Mouse (Mus musculus): ENCODE data around the gene Krt6b. TPM values are rescaled to one million over a fixed set of nuclear protein-coding genes. Genes with fewer than 3 reads are reported as not detected.

The Krt6b gene
- polyA plus RNA-seq (2014; fragmentation: Illumina TruSeq; extraction: RNeasy Lipid Tissue Mini Kit (QIAGEN cat#74804); ENCODE audit: low read depth, low replicate concordance): not detected

GRCm38 (mm10) chr15:101680187-101680586 is at the start of gene Krt6b:
Gene Krt6b, minus strand, starts transcription at chr15:101680287.

GRCm38 (mm10) chr15:101712720-101713119 is 32.6 kb upstream of the Krt6b start, which contains the start of gene Krt5:
Gene Krt5, minus strand, starts transcription at chr15:101712898.

GRCm38 (mm10) chr15:101694207-101694606 is 14.1 kb upstream of the Krt6b start, which contains the start of gene Krt6a:
Gene Krt6a, minus strand, starts transcription at chr15:101694307.

GRCm38 (mm10) chr15:101647280-101647679 is 32.8 kb downstream of the Krt6b start, which contains the start of gene Gm5478:
Gene Gm5478, minus strand, starts transcription at chr15:101647380.

GRCm38 (mm10) chr15:101627884-101628283 is 52.2 kb downstream of the Krt6b start, which contains the start of gene Gm5414:
Gene Gm5414, minus strand, starts transcription at chr15:101628188.

Other genes starting within 250 kb of the Krt6b start
- not detected for gene Krt87, start 241.5 kb downstream of the Krt6b start, polyA plus RNA-seq (2014; fragmentation: Illumina TruSeq; extraction: RNeasy Lipid Tissue Mini Kit (QIAGEN cat#74804); ENCODE audit: low read depth, low replicate concordance)
- not detected for gene Krt88, start 232.5 kb downstream of the Krt6b start, polyA plus RNA-seq (2014; fragmentation: Illumina TruSeq; extraction: RNeasy Lipid Tissue Mini Kit (QIAGEN cat#74804); ENCODE audit: low read depth, low replicate concordance)
- not detected for gene Krt81, start 216.5 kb downstream of the Krt6b start, polyA plus RNA-seq (2014; fragmentation: Illumina TruSeq; extraction: RNeasy Lipid Tissue Mini Kit (QIAGEN cat#74804); ENCODE audit: low read depth, low replicate concordance)
- not detected for gene Krt86, start 206.8 kb downstream of the Krt6b start, polyA plus RNA-seq (2014; fragmentation: Illumina TruSeq; extraction: RNeasy Lipid Tissue Mini Kit (QIAGEN cat#74804); ENCODE audit: low read depth, low replicate concordance)
- not detected for gene Krt83, start 188.8 kb downstream of the Krt6b start, polyA plus RNA-seq (2014; fragmentation: Illumina TruSeq; extraction: RNeasy Lipid Tissue Mini Kit (QIAGEN cat#74804); ENCODE audit: low read depth, low replicate concordance)
- gene Gm49425, start 163.0 kb downstream of the Krt6b start, polyA plus RNA-seq (2014; fragmentation: Illumina TruSeq; extraction: RNeasy Lipid Tissue Mini Kit (QIAGEN cat#74804); ENCODE audit: low read depth, low replicate concordance): not detected
- gene Krt84, start 147.5 kb downstream of the Krt6b start, polyA plus RNA-seq (2014; fragmentation: Illumina TruSeq; extraction: RNeasy Lipid Tissue Mini Kit (QIAGEN cat#74804); ENCODE audit: low read depth, low replicate concordance): not detected
- gene Krt82, start 129.6 kb downstream of the Krt6b start, polyA plus RNA-seq (2014; fragmentation: Illumina TruSeq; extraction: RNeasy Lipid Tissue Mini Kit (QIAGEN cat#74804); ENCODE audit: low read depth, low replicate concordance): not detected
- not detected for gene Krt90, start 117.3 kb downstream of the Krt6b start, polyA plus RNA-seq (2014; fragmentation: Illumina TruSeq; extraction: RNeasy Lipid Tissue Mini Kit (QIAGEN cat#74804); ENCODE audit: low read depth, low replicate concordance)
- gene Krt75, start 106.4 kb downstream of the Krt6b start, polyA plus RNA-seq (2014; fragmentation: Illumina TruSeq; extraction: RNeasy Lipid Tissue Mini Kit (QIAGEN cat#74804); ENCODE audit: low read depth, low replicate concordance): not detected
- not detected for gene Gm5414, start 52.1 kb downstream of the Krt6b start, polyA plus RNA-seq (2014; fragmentation: Illumina TruSeq; extraction: RNeasy Lipid Tissue Mini Kit (QIAGEN cat#74804); ENCODE audit: low read depth, low replicate concordance)
- not detected for gene Gm5478, start 32.9 kb downstream of the Krt6b start, polyA plus RNA-seq (2014; fragmentation: Illumina TruSeq; extraction: RNeasy Lipid Tissue Mini Kit (QIAGEN cat#74804); ENCODE audit: low read depth, low replicate concordance)
- not detected for gene Krt6a, start 14.0 kb upstream of the Krt6b start, polyA plus RNA-seq (2014; fragmentation: Illumina TruSeq; extraction: RNeasy Lipid Tissue Mini Kit (QIAGEN cat#74804); ENCODE audit: low read depth, low replicate concordance)
- gene Krt5, start 32.6 kb upstream of the Krt6b start, polyA plus RNA-seq (2014; fragmentation: Illumina TruSeq; extraction: RNeasy Lipid Tissue Mini Kit (QIAGEN cat#74804); ENCODE audit: low read depth, low replicate concordance): not detected
- not detected for gene Krt71, start 62.8 kb upstream of the Krt6b start, polyA plus RNA-seq (2014; fragmentation: Illumina TruSeq; extraction: RNeasy Lipid Tissue Mini Kit (QIAGEN cat#74804); ENCODE audit: low read depth, low replicate concordance)
- gene Krt72, start 106.2 kb upstream of the Krt6b start, polyA plus RNA-seq (2014; fragmentation: Illumina TruSeq; extraction: RNeasy Lipid Tissue Mini Kit (QIAGEN cat#74804); ENCODE audit: low read depth, low replicate concordance): not detected
- gene Krt73, start 122.1 kb upstream of the Krt6b start, polyA plus RNA-seq (2014; fragmentation: Illumina TruSeq; extraction: RNeasy Lipid Tissue Mini Kit (QIAGEN cat#74804); ENCODE audit: low read depth, low replicate concordance): not detected
- gene Krt2, start 137.9 kb upstream of the Krt6b start, polyA plus RNA-seq (2014; fragmentation: Illumina TruSeq; extraction: RNeasy Lipid Tissue Mini Kit (QIAGEN cat#74804); ENCODE audit: low read depth, low replicate concordance): not detected
- not detected for gene Krt1, start 170.5 kb upstream of the Krt6b start, polyA plus RNA-seq (2014; fragmentation: Illumina TruSeq; extraction: RNeasy Lipid Tissue Mini Kit (QIAGEN cat#74804); ENCODE audit: low read depth, low replicate concordance)
- gene Krt77, start 189.4 kb upstream of the Krt6b start, polyA plus RNA-seq (2014; fragmentation: Illumina TruSeq; extraction: RNeasy Lipid Tissue Mini Kit (QIAGEN cat#74804); ENCODE audit: low read depth, low replicate concordance): not detected
- not detected for gene Krt76, start 212.6 kb upstream of the Krt6b start, polyA plus RNA-seq (2014; fragmentation: Illumina TruSeq; extraction: RNeasy Lipid Tissue Mini Kit (QIAGEN cat#74804); ENCODE audit: low read depth, low replicate concordance)
- not detected for gene Krt4, start 244.4 kb upstream of the Krt6b start, polyA plus RNA-seq (2014; fragmentation: Illumina TruSeq; extraction: RNeasy Lipid Tissue Mini Kit (QIAGEN cat#74804); ENCODE audit: low read depth, low replicate concordance)

Data from adrenal gland, adult 10 weeks (tissue).